Mouse (Mus musculus) liver, postnatal 0 days (tissue): ENCODE measurements around the gene Gpr173. TPM values are rescaled to one million over a fixed set of nuclear protein-coding genes. Genes with fewer than 3 reads are reported as not detected.

Source experiments
- ATAC-seq: fragments of 200-750 bp; cut with Nextera tagmentation; 2 replicates; pipeline ENCODE4 v1.8.0; 2017; ENCODE audit warnings: mild to moderate bottlenecking, moderate library complexity
- DNase-seq: peaks from one replicate; pipeline ENCODE4 v3.0.0-alpha.2; 2016
- H3K27ac ChIP-seq: fragments of 300-500 bp; sonication (generic); 2 replicates; pipeline ENCODE4 v1.5.1; 2014; ENCODE audit warnings: antibody characterized with exemption, moderate library complexity, mild to moderate bottlenecking, low read depth
- H3K27me3 ChIP-seq: fragments of 300-500 bp; sonication (generic); 2 replicates; pipeline ENCODE4 v1.6.1; 2014; ENCODE audit warnings: low read length, control low read depth, mixed read lengths; ENCODE audit not compliant: insufficient read depth
- H3K36me3 ChIP-seq: fragments of 300-500 bp; sonication (generic); replicated peaks from 2 replicates; pipeline ENCODE4 v1.6.1; 2014; ENCODE audit warnings: mild to moderate bottlenecking, control low read depth, low read length, moderate library complexity, mixed read lengths; ENCODE audit not compliant: insufficient read depth
- H3K4me1 ChIP-seq: fragments of 300-500 bp; sonication (generic); 2 replicates; pipeline ENCODE4 v1.6.1; 2014; ENCODE audit warnings: antibody characterized with exemption, mild to moderate bottlenecking, control low read depth; ENCODE audit not compliant: insufficient read depth
- H3K4me2 ChIP-seq: fragments of 300-500 bp; sonication (generic); 2 replicates; pipeline ENCODE4 v1.6.1; 2014; ENCODE audit warnings: low read depth, mild to moderate bottlenecking, low read length, moderate library complexity, mixed read lengths
- H3K4me3 ChIP-seq: fragments of 300-500 bp; sonication (generic); 2 replicates; pipeline ENCODE4 v1.5.1; 2014; ENCODE audit warnings: low read depth, low read length
- H3K9ac ChIP-seq: fragments of 300-500 bp; sonication (generic); replicated peaks from 2 replicates; pipeline ENCODE4 v1.6.1; 2014; ENCODE audit warnings: mild to moderate bottlenecking, moderate library complexity
- H3K9me3 ChIP-seq: fragments of 300-500 bp; sonication (generic); 2 replicates; pipeline ENCODE4 v1.6.1; 2016; ENCODE audit warnings: mild to moderate bottlenecking, control low read depth, low read length, mixed read lengths
- CTCF ChIP-seq: sonication (generic); IDR thresholded peaks from 2 replicates; pipeline ENCODE4 v1.5.1; 2016; ENCODE audit warnings: antibody characterized with exemption, low read depth
- EP300 ChIP-seq: IDR thresholded peaks from 2 replicates; pipeline ENCODE4 v1.6.1; 2016; ENCODE audit warnings: antibody characterized with exemption, low read depth, mild to moderate bottlenecking
- WGBS: fragments of 180-500 bp; shearing (Covaris S2); extraction: QIAGEN DNeasy Blood & Tissue Kit; methylation state at CpG from one replicate; pipeline ENCODE4 v1.1.7; 2014; ENCODE audit not compliant: insufficient replicate concordance; 5-methylcytosine and 5-hydroxymethylcytosine counted together
- polyA plus RNA-seq: library from polyadenylated mRNA; unstranded; fragments of >200 nt; fragmentation: Nextera tagmentation; extraction: Ambion mirVana; gene quantifications from 2 replicates; pipeline ENCODE4 v1.2.1, GENCODE M21; 2015

The Gpr173 gene
- polyA plus RNA-seq, 1 experiment from 2014 or later, result not detected

DNA sequence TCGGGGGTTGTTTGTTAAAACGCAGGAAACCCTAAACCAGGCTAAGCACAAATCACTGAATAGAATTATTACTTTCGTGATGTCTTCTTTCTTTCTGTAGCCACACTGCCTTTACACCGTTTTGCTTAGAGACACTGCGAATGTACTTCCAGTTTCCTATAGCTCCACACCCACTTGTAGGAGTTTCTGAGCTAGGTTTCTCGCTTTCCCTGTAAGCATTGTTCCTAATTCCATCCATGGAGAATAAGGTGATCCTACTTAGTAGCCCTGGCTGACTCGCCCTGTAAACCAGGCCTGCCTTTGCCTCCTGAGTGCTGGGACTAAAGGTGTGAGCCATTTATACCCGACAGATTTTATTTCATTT, 40.8 kb downstream of the Gpr173 start:
- Histone ChIP-seq H3K9ac (no peak overlapping the region), H3K27me3 (no peaks in the 10 kb centered on the region), H3K4me2 (peak overlapping the region; percentile 75), H3K9me3 (no peaks in the 10 kb centered on the region), H3K27ac (no peak overlapping the region), H3K4me1 (0 out of 2 replicates have a peak, but pooled peaks cover 2% of the 10 kb centered on the region), H3K4me3 (peak overlapping the region; percentile 54), H3K36me3 (no peaks in the 10 kb centered on the region)
- peak; percentile 14 for ATAC-seq
- no peak for DNase-seq
- TF ChIP-seq CTCF, result no peak
- no peak for TF ChIP-seq EP300
- 16% methylated on average over 8 of the region's 8 CpGs for WGBS

DNA sequence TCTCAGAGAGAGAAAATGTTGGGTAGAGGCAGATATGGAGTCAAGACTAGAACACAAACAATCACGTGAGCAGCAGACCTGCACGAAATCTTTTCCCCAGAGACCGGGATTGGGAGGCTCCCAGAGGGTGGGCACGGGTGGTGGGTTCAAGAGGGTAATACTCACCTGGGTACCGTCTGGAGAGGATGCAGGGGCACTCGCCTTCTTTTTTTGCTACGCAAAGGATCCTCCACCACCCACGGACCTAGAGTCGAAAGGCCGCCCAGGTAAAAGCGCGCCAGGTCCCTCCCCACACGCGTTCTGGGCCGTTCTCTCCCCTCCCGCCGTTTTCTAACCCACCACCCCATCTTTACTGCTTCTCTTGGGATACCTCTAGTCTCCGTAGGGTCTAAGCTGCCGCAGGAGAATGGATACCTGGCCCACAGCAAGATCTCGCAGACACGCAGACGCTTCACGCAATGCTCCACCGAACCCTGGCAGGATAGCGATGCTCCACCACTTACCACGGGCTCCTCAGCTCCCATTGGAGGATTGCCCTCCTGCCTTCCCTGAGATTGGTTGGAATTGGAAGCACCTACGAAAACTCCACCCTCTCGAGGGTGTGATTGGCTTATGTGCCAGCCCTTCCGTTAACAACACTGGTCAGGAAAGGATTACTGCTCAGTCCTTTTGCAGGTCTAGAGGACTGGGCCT, 41.4 kb downstream of the Gpr173 start, which contains the start of gene Kantr:
Gene Kantr (minus strand): TSS at position 500 of the 693 bp plus-strand sequence.
- ATAC-seq (peak; percentile 100), DNase-seq (peak; percentile 74)
- H3K27me3 ChIP-seq, result no peaks in the 10 kb centered on the region
- peak within 1 kb of the TSS; percentile 59 for H3K27ac ChIP-seq
- 0 out of 2 replicates have a peak, but pooled peaks cover 2% of the 10 kb centered on the region for H3K4me1 ChIP-seq
- H3K9ac ChIP-seq, result peak within 1 kb of the TSS; percentile 59
- peak within 1 kb of the TSS; percentile 75 for H3K4me2 ChIP-seq
- H3K36me3 ChIP-seq, result no peaks in the 10 kb centered on the region
- H3K4me3 ChIP-seq, result peak within 1 kb of the TSS; percentile 54
- TF ChIP-seq EP300 (no peak), CTCF (no peak)
- H3K9me3 ChIP-seq, result no peaks in the 10 kb centered on the region
- WGBS, result 17% methylated on average over 29 of the region's 29 CpGs

DNA sequence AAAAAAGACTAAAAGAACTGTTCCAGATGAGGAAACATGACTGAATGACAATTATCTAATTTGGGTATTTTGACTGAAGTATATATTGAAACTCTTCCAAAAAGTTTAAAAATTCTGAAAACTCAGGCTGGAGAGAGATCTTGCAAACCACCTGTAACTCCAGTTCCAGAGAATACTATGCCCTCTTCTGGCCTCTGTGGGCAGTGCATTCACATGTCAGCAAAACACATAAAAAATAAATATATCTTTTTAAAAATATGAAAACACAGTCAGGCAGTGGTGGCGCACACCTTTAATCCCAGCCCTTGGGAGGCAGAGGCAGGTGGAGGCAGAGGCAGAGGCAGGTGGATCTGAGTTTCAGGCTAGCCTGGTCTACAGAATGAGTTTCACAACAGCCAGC, 44.9 kb downstream of the Gpr173 start:
- WGBS, result 77% methylated on average over 1 of the region's 1 CpGs

GRCm38 (mm10) chrX:152322776-152323175, 45.7 kb downstream of the Gpr173 start:
- Histone ChIP-seq H3K36me3 (no peaks in the 10 kb centered on the region), H3K9ac (no peak overlapping the region), H3K4me2 (no peak overlapping the region), H3K27me3 (no peaks in the 10 kb centered on the region), H3K4me1 (0 out of 2 replicates have a peak, but pooled peaks cover 2% of the 10 kb centered on the region), H3K27ac (no peak overlapping the region), H3K9me3 (no peaks in the 10 kb centered on the region), H3K4me3 (no peak overlapping the region)
- WGBS, result 23% methylated on average over 2 of the region's 2 CpGs
- ATAC-seq (no peak), DNase-seq (no peak)
- TF ChIP-seq CTCF, result no peak

More for the DNA sequence above, 44.9 kb downstream of the Gpr173 start:
- peak; percentile 48 for TF ChIP-seq CTCF
- TF ChIP-seq EP300, result no peak
- no peak overlapping the region for H3K9ac ChIP-seq
- H3K9me3 ChIP-seq, result no peaks in the 10 kb centered on the region
- 0 out of 2 replicates have a peak, but pooled peaks cover 2% of the 10 kb centered on the region for H3K4me1 ChIP-seq
- no peak overlapping the region for H3K27ac ChIP-seq
- no peaks in the 10 kb centered on the region for H3K36me3 ChIP-seq
- no peak for ATAC-seq
- peak; percentile 29 for DNase-seq
- no peaks in the 10 kb centered on the region for H3K27me3 ChIP-seq
- no peak overlapping the region for H3K4me3 ChIP-seq
- no peak overlapping the region for H3K4me2 ChIP-seq

DNA sequence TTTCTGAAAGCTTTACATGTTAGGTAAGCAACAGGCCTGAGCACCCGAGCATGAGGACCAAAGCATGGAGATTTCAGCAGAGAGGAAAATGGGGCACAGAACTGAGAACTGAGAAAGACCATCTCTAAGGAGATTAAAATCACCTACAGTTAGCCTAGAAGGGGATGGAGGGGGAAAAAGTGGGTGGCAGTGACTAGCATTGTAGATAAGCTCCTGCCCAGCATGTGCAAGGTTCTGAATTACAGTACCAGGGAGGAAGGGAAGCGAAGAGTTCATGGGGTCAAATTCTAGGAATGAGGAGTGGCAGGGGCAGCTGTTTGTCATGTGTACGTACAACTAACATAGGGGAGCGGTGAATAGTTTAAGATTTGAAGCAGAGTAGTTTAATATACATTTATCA, 48.0 kb downstream of the Gpr173 start:
- no peak for TF ChIP-seq CTCF
- no peak for TF ChIP-seq EP300
- no peak for ATAC-seq
- Histone ChIP-seq H3K27ac (no peak overlapping the region), H3K9ac (no peak overlapping the region), H3K4me2 (no peak overlapping the region), H3K4me1 (no peaks in the 10 kb centered on the region), H3K4me3 (no peak overlapping the region), H3K9me3 (no peaks in the 10 kb centered on the region), H3K36me3 (no peaks in the 10 kb centered on the region), H3K27me3 (no peaks in the 10 kb centered on the region)
- 63% methylated on average over 4 of the region's 4 CpGs for WGBS
- DNase-seq, result no peak

DNA sequence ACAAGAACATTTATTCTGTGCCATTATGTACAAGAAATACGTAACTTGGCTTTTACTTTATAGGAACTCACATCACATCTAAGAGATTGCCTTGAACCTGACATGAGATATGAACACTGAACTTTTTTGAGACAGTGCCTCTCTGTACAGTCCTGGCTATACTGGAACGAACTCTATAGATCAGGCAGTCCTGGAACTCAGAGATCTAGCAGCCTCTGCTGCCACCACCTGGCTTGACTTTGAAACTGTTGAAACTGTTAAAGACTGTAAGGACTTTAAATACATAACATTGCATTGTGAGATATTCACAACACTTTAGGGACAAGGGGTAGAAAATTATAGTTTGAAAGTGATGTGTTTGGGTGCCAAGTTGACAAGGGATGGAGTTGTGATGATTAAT, 60.6 kb downstream of the Gpr173 start:
- Histone ChIP-seq H3K4me2 (no peak overlapping the region), H3K27me3 (no peaks in the 10 kb centered on the region), H3K4me1 (0 out of 2 replicates have a peak, but pooled peaks cover 2% of the 10 kb centered on the region), H3K9ac (no peak overlapping the region), H3K36me3 (no peaks in the 10 kb centered on the region), H3K9me3 (no peaks in the 10 kb centered on the region), H3K4me3 (no peak overlapping the region), H3K27ac (peak overlapping the region; percentile 26; the same call in 1 of the 2 replicates)
- TF ChIP-seq EP300 (no peak), CTCF (peak; percentile 77)
- WGBS, result 41% methylated on average over 2 of the region's 2 CpGs
- DNase-seq (peak; percentile 61), ATAC-seq (peak; percentile 75)
